Mouse (Mus musculus) megakaryocyte progenitor cell, adult 5-6 weeks (primary cell): Measurements from ENCODE around the gene Pak4. TPM values are rescaled to one million over a fixed set of nuclear protein-coding genes. Genes with fewer than 3 reads are reported as not detected.
"Not testable (repeated sequence)": the region's sequence is repeated elsewhere in the genome, so short reads cannot be mapped to it uniquely, and the experiment has no call there.

Experiments used
- ATAC-seq: replicated peaks from 2 replicates; pipeline ENCODE4 v1.8.0; 2016; ENCODE audit warnings: mild to moderate bottlenecking, moderate TSS enrichment, inconsistent platforms; ENCODE audit not compliant: poor library complexity
- total RNA-seq, 2 experiments: library from RNA; stranded (forward) in 1 of 2; stranded (reverse) in 1 of 2; fragments of 157-497, 149-512 nt in 1 of 2; fragments of 200-1000 nt in 1 of 2; gene quantifications; 2 replicates each; pipeline versions ENCODE4 v1.2.3 to v1.2.4; 2015 to 2017

Gene Pak4
- total RNA-seq, 2 experiments from 2014 or later, result 3.9 to 5.6 TPM

DNA sequence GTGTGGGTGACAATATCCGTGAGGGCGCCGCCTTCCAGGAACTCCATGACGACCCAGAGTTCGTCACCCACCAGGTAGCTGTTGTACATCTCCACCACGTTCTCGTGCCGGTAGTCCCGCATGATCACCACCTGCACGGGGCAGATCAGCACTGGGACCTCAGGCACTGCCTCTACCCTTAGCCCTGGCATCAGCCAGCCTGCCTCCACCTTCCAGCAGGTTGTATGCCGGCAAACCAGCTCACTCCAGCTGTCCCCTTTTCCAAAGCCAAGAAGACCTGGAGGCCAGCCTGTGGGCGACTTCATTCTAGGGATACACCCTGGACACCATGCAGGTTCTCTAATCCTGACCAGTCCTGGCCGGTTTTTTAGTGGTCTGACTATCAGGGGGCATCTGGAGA is 35.0 kb downstream of the Pak4 start:
- ATAC-seq, result no peak

DNA sequence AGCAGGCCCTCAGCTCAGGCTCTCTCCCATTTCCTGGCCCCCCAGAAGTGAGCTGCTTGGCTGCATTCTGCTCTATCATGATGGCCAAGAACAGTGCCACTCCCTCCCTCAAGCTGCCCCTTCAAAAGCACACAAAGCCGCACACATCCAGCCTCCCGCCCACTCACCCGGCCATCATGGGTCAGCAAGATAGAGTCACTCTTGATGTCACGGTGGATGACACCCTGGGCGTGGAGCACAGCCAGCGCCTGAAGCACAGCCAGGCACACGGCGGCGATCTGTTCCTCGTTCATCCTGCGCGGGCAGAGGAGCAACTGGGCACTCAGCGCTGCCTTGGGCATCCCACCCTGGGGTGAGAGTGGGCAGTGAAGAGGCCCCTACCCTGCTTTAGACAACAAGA is 35.6 kb downstream of the Pak4 start:
- ATAC-seq, result no peak

DNA sequence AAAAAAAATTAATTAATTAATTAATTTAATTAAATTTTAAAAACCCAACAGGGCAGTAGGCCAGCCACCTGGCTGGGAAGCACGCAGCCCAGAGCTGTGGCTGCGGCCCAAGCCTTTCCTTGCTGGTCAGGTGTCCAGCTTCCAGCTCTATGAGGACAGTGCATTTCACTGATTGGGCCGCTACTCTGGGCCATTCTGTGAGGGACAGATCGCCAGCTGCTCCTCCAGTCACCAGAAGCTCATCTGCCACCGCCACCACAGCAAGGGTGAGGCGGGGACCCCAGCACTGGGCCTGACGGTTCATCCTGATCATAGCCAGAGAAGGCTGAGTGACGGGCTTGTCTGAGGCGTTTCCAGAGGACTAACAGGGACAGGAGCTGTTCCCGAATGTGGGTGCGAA is 36.0 kb downstream of the Pak4 start:
- ATAC-seq, result no peak

DNA sequence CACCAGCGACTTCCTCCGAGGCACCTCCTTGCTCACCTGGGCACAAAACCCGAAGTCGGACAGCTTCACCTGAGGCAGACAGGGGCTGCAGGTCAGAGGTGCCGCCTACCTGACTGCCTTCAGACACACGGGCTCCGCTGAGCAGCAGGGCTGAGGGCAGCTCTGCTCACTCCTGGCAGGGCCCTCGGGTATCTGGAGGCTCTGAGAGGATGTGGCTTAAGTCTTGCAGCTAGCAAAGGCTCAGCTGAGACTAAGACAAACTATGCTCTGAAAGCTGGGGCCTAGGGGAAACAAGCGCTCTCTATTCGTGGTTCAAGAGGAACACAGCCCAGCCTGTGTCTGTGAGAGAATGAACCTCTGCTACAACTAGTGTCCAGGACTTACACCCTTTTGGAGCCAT is 37.1 kb downstream of the Pak4 start:
- ATAC-seq, result no peak

DNA sequence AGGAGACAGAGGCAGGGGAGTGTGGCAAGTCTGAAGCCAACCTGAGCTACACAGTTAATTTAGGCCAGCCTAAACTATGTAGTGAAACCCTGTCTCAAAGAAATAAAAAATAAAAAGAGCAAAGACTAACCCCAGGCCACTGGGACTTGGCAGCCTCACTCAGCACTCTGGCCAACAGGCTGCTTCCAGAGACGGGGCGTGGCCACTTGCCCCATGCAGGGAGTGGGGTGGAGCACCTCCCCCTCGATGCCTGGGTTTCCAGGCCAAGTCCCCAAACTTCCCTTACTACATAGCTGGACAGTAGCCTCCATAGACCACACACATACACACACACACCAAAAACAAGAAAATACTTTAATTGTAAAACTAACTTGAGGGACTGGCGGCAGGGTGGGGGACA is 39.5 kb downstream of the Pak4 start:
- peak; percentile 38; the same call in 1 of the 2 replicates for ATAC-seq

DNA sequence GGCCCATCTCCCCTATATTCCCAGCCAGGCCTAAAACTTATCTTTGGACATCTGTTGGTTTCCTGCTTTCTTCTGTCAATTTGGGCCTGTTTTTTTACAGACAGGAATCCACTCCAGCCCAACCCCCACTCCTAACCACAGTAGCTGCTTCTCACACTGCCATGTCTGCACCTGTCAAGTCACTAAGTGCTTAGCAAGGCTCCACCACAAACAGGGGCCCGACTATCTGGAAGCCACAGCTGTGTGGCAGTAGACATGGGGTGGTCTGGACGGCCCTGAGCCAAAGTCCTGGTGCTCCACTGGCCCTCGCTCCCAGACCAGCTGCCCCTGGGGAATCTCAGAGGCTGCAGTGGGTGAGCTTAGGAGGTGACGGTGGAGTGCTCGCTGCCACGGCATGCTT is 40.3 kb downstream of the Pak4 start:
- ATAC-seq, result peak; percentile 74

DNA sequence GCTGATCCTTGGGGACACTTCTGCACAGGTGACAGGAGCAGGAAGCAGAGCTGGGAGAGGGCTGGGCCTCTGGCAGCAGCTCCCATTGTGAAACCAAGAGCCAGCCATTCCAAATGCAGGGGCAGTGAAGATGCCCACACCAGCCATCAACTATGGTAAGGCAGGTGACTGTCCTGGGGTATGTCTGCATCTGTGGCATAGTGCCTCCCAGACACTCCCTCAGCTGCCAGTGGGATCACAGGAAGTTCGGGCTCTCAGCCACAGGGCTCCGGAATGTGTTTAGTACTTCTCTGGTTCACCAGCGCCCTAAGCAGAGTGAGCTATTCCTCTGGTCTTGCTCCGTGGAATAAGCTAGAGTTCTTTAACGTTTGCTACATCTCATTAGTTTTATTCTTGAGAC is 40.9 kb downstream of the Pak4 start:
- ATAC-seq, result no peak

DNA sequence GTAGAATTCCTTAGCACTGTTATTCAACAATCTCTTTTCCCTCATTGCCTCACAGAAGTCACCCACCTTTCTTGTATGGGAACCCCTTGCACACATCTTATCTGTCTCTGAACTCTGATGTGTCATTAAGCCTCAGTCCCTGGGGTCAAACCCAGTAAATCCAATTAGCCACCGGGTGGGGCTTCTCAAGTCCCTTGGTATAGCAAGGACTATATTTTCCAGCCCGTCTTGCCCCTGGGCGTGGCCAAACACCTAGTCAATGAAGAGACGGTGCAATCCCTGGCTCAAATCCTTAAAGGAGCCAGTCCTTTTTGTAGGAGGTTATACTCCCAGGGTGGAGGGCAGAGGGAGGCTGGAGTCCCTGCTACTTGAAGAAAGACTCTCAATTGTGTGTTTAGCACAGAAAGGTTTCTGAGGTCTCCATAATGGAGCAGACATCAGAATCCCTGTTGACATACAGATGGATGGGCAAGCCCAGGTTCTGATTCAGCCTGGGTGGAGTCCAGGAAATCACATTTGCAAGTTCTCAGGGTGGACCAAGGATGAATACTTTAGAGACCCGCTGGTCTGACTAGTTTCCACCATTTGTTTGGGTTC is 41.9 kb downstream of the Pak4 start:
- no peak for ATAC-seq

DNA sequence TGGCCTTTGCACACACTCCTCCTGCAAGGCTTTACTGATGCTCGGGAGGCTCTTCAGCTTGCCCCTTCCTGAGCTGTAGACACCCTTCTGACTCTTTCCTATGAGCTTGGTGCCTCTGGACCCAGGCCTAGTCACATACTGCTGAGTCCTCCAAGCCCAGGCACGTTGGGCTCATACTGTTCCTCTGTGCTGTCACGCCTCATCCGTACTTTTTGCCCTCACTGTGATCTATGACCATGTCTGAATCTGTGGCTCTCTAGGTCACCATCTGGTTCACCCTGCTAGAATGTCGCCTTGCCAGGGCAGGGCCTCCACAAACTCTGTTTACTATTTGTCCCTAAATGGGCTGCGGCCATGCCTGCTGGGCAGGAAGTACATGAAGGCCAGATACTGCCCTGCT is 44.9 kb downstream of the Pak4 start:
- no peak for ATAC-seq

DNA sequence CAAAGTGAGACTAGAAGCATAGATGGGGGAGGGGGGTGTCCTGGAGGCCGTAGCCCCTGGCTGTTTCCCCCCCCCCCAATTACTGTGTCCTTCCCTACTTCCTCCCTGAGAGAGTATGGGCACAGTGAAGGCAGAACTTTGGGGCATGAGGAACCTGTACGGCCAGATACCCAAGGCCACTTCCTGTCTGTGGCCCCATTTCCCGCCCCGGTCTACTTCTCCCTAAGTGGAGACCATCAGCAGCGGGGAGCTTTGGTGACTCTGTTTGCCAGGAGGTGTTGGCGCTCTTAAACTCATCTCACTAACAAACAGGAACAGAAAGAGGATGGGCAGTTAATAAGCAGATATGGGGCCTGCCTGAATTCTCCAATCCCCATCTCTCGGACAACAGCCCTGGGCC is 50.4 kb downstream of the Pak4 start:
- peak; percentile 89 for ATAC-seq

DNA sequence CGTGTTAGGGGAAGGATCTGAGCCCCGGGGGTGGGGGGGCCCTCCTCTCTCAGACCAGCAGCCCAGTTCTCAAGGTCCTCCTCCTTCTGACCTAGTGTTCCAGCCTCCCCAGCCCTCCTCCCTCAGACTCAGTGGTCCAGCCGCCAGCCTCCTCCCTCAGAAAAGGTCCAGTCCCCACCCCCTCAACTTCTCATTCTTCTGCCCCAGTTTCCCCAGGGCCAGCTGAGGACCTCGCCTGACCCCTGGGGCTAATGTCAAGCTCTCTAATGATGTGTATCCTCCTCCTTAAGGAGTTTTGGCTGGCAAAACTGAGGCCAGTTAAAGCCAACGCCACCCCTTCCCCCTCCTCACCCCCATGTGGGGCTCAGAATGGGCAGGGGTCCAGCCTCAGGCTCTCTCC is 50.8 kb downstream of the Pak4 start, which contains the start of gene Nccrp1:
Nccrp1 (minus strand) TSS at position 101 of the 400 bp plus-strand sequence.
- no peak for ATAC-seq

DNA sequence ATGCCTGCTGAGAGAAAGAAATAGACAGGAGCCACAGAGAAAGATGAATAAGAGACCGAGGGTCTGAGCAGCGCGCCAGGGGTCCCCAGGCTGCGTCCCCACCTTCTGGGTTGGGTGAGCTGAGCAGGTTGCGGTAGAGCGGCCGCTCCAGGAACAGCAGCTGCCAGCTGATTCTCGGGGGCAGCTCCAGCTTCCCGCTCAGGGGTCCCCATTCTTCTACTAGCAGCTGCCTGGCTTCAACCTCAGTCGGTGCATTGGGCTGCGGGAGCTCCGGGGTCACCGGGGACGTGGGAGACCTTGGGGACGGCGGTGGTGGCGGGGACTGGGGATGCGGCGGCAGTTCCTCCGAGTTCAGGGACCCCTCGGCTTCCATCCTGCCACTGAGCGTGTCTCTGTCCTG is 51.3 kb downstream of the Pak4 start:
- ATAC-seq, result no peak

DNA sequence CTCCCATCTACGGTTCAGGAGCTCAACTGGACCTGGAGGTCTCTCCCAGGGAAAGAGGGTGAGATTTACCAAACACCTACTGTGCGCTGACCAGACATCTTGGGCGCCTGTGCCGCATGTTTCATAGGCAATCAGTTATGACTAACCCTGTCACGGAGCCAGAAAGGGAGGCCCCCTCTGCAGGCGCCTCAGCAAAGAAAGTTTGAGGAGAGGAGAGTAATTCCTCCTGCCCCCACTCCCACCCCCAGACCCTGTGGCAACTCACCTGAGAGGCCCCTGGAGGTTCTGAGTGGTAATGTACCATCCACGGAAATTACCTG is 52.1 kb downstream of the Pak4 start:
- no peak for ATAC-seq

DNA sequence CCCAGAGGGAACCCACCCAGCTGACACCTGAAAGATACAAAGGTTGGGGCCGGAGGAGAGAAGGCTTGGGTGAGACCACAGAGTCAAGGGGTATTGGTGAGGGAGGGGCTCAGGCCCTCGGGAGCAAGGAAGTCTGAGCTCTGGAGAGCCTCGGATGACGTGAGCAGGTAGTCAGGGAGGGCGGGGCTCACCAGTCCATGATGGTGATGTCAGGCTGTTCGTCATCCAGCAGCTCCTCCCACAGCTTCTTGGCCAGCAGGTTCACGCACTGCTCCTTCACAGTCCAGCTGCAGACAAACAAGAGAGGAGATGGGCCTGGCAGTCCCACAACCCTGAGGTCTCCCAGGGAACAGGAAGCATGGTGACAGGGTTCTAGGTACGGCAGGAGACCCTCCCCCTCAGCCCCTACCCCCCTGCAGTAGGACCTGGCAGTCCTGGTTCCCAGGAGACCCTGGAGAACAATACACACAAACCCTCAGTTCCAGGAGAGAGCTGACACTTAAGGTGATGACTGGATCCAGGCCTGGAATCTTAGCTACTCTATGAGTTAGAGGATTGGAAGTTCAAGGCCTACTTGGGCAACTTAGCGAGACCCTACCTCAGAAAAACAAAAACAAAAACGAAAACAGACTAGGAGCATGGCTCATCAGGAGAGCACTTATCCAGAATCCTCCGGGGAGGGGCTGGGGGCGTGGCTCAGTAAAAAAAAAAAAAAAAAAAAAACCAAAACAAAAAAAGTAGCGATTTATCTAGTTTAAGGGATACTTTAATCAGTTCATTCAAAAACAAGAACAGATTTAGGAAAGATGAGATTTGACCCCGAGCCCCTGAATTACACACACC is 52.7 kb downstream of the Pak4 start:
- peak; percentile 42 for ATAC-seq

DNA sequence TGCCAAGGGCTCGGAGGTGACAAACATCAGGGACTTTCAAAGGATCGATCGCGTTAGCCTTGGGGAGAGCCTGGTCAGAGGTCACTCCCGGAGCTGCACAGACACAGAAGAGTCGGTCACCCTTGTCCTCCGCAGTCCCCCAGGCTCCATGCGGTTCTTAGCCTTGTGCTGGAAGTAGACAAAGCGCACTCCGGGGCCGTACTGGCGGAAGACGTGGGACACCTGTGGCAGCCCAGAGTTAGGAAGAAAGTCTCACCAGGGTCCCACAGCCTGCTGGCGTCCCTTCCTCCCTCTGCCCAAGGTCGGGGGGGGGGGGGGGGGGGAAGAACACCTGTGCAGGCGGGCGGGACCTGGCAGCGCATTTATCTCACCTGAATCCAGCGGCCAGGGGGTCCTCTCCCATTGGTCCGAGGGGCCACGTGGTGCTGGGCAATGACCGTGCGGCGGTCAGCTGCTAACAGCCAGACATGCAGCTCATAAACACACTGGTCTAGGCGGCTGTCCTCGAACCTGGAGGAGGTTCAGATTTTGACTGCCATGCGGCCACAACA is 53.9 kb downstream of the Pak4 start:
- no peak for ATAC-seq

DNA sequence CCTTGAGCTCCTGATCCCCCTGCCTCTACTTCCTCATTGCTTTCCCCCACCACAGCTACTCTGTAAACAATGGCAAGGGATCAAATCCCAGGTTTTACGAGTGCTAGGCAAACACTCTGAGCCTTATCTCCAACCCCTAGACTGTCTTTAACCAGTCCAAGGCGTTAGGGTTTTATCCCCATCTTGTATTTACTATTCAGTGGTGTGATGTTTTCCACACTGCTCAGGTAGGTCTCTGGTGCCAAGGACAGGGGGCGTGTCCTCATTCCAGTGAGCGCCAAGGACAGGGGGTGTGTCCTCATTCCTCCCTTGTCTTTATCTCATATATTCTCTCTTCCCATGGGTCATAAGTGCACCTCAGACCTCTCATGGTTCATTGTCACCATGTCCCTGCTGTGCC is 57.5 kb downstream of the Pak4 start, which contains the start of gene Sycn:
Sycn (plus strand) TSS at position 360 of the 400 bp plus-strand sequence.
- no peak for ATAC-seq

DNA sequence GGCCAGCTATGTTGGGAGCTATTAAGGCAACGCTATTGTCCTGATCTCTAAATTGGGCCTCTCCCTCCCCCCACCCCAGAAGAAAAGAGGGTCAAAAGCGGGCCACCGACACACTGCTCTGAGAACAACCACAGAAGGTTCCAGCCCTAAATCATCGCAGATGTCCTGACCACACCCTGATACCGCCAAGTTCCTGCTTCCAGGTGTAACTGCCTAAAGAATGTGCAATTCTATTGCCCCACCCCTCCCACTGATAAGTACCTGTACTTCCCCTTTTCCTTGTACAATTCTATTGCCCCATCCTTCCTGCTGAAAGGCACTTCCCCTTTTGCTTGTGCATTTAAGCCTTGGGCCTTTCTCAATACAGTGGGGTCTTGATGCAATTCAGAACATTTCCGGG is 59.1 kb downstream of the Pak4 start:
- ATAC-seq, result not testable (repeated sequence)

DNA sequence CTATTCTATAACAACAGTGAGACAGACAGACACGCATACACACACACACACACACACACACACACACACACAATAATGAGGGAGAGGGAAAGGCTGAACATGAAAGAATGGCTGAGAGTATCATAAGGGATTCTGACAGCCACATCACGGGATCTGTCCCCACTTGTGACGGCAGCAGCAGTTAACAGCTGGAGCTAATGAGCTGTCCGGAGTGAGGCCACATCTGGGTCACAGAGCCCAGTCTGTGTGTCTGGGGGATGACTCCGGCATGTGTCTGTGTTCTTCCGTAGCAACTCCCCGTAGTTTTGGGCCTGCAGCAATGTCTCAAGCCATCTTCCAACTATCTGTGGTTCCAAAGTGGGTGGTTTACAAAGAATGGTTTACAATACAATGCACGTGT is 66.0 kb downstream of the Pak4 start:
- ATAC-seq, result no peak

DNA sequence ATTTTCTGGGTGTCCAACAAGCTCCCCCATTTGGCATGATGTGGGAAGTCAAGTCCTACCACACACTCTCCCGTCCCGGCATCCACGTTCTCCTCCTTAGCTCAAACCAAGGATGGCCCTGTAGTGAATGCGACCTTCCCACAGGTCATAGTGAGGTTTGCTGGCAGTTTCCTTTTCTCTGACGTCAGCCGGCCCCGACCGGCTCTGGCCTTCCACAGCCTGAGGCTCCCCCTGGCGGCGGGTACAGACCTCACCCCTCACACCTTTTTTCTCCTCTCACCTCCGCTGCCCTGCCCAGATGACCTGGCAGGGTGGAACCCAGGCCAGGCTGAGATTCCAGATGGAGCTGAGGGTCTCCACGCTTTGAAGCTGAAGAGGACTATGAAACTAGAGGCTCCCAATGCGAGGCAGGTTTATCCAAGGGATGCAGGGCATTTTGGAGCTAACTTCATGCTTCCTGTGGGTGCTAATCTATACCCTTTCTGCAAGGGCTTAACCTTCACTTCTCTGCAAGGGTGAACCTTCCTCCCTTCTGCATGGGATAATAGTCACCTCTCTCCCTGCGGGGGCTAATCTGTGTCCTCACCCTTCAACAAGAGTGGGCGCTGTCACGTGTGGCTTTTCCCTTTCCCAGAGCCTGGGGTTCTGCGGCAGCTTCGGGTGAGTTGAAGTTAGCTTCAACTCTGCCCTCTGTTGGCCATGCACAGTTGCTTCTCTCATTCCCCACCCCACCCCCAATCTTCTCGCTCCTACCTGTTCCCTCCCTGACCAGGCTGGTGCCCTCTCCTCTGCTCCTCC is 69.9 kb downstream of the Pak4 start:
- ATAC-seq, result peak; percentile 95

DNA sequence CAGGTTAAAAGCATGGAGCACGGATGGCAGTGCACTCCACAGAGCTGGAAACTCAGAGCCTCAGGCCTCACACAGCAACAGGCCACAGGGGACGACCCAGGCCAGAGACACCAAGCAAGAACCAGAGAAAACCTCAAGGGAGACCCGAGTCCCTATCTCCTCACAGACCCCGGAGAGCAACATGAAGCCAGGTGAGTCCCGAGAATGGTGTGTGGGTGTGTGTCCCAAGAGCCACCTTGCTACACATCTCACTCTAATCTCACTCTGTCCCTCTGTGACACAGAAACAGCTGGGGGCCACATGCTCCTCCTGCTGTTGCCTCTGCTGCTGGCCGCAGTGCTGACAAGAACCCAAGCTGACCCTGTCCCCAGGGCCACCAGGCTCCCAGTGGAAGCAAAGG is 75.4 kb downstream of the Pak4 start, which contains the start of gene Ifnl3:
Ifnl3 (plus strand) TSS at position 301 of the 400 bp plus-strand sequence.
- not testable (repeated sequence) for ATAC-seq

DNA sequence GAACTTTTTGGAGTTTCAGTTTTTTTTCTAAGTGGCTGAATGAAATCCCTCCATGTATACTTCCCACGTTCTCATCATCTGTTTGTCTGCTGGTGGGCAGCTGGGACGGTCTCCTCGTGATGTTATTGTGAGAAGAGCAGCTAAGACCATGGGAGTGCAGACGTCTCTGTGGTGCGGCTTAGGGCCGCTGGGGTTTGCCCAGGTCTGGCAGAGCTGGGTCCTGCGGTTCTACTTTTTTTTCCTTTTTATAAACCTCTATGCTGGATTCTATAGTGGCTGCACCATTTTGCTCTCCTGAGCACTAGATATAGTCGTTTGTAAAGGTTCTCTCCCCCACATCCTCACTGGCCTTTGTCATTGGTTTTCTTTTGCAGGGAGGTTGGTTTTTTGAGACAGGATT is 86.5 kb downstream of the Pak4 start:
- no peak for ATAC-seq
